Mouse (Mus musculus) stomach, postnatal 0 days (tissue): ENCODE data around the gene Abraxas2. TPM values are rescaled to one million over a fixed set of nuclear protein-coding genes. Genes with fewer than 3 reads are reported as not detected.

Source experiments
- ATAC-seq: fragments of 200-750 bp; cut with Nextera tagmentation; 2 replicates; pipeline ENCODE4 v1.8.0; 2017; ENCODE audit not compliant: low FRiP score, low TSS enrichment
- DNase-seq: peaks from one replicate; pipeline ENCODE4 v3.0.0-alpha.2; 2016; ENCODE audit warnings: low spot score
- H3K27ac ChIP-seq: fragments of 300-500 bp; sonication (generic); replicated peaks from 2 replicates; pipeline ENCODE4 v1.5.1; 2014; ENCODE audit warnings: mild to moderate bottlenecking, control low read depth
- H3K27me3 ChIP-seq: fragments of 300-500 bp; sonication (generic); 2 replicates; pipeline ENCODE4 v1.6.1; 2014; ENCODE audit warnings: low read length; ENCODE audit not compliant: control insufficient read depth, insufficient read depth
- H3K36me3 ChIP-seq: fragments of 300-500 bp; sonication (generic); 2 replicates; pipeline ENCODE4 v1.6.1; 2014; ENCODE audit warnings: low read length, mixed read lengths; ENCODE audit not compliant: control insufficient read depth, insufficient read depth
- H3K4me1 ChIP-seq: fragments of 300-500 bp; sonication (generic); replicated peaks from 2 replicates; pipeline ENCODE4 v1.6.1; 2014; ENCODE audit warnings: antibody characterized with exemption; ENCODE audit not compliant: control insufficient read depth, insufficient read depth
- H3K4me2 ChIP-seq: fragments of 300-500 bp; sonication (generic); replicated peaks from 2 replicates; pipeline ENCODE4 v1.6.1; 2014; ENCODE audit warnings: low read depth, mild to moderate bottlenecking, control low read depth, moderate library complexity
- H3K4me3 ChIP-seq: fragments of 300-500 bp; sonication (generic); 2 replicates; pipeline ENCODE4 v1.5.1; 2014; ENCODE audit warnings: low read depth, low read length, control low read depth
- H3K9ac ChIP-seq: fragments of 300-500 bp; sonication (generic); 2 replicates; pipeline ENCODE4 v1.6.1; 2014; ENCODE audit warnings: mild to moderate bottlenecking, low read length, control low read depth, mixed read lengths
- H3K9me3 ChIP-seq: fragments of 300-500 bp; sonication (generic); 2 replicates; pipeline ENCODE4 v1.6.1; 2016; ENCODE audit warnings: low read length; ENCODE audit not compliant: control insufficient read depth
- CTCF ChIP-seq: IDR thresholded peaks from 2 replicates; pipeline ENCODE4 v1.5.1; 2016; ENCODE audit warnings: antibody characterized with exemption, low read depth, mild to moderate bottlenecking, moderate library complexity
- EP300 ChIP-seq: optimal IDR thresholded peaks from 2 replicates; pipeline ENCODE3; 2016; ENCODE audit warnings: antibody characterized with exemption
- WGBS: fragments of 180-500 bp; shearing (Covaris S2); extraction: QIAGEN DNeasy Blood & Tissue Kit; methylation state at CpG from one replicate; pipeline ENCODE4 v1.1.7; 2014; 5-methylcytosine and 5-hydroxymethylcytosine counted together
- polyA plus RNA-seq: library from polyadenylated mRNA; unstranded; fragments of >200 nt; fragmentation: Nextera tagmentation; extraction: Ambion mirVana; gene quantifications from 2 replicates; pipeline ENCODE4 v1.2.1, GENCODE M21; 2015

Gene Abraxas2
- polyA plus RNA-seq, 1 experiment from 2014 or later = 20.2 TPM

GRCm38 (mm10) chr7:132858043-132858608 is 899 bp upstream of the Abraxas2 start:
- Histone ChIP-seq H3K4me1 (no peaks in the 10 kb centered on the region), H3K9ac (no peak overlapping the region), H3K4me2 (no peak overlapping the region), H3K27ac (no peak overlapping the region), H3K36me3 (no peaks in the 10 kb centered on the region), H3K4me3 (no peak overlapping the region), H3K27me3 (no peaks in the 10 kb centered on the region), H3K9me3 (no peaks in the 10 kb centered on the region)
- TF ChIP-seq CTCF (peak; percentile 46), EP300 (no peak)
- 70% methylated on average over 5 of the region's 5 CpGs for WGBS
- ATAC-seq = no peak
- DNase-seq = no peak

GRCm38 (mm10) chr7:132866316-132866715 is 7.3 kb downstream of the Abraxas2 start:
- Histone ChIP-seq H3K9me3 (no peaks in the 10 kb centered on the region), H3K4me1 (no peaks in the 10 kb centered on the region), H3K27ac (no peak overlapping the region), H3K4me3 (no peak overlapping the region), H3K27me3 (no peaks in the 10 kb centered on the region), H3K36me3 (peaks cover 18% of the 10 kb centered on the region), H3K9ac (no peak overlapping the region), H3K4me2 (no peak overlapping the region)
- no peak for DNase-seq
- 91% methylated on average over 9 of the region's 9 CpGs for WGBS
- no peak for ATAC-seq
- no peak for TF ChIP-seq CTCF
- no peak for TF ChIP-seq EP300

- WGBS = 96% methylated on average over 2 of the region's 2 CpGs
- Histone ChIP-seq H3K9ac (no peak overlapping the region), H3K4me1 (no peaks in the 10 kb centered on the region), H3K4me2 (no peak overlapping the region), H3K27ac (no peak overlapping the region), H3K4me3 (no peak overlapping the region), H3K27me3 (no peaks in the 10 kb centered on the region), H3K36me3 (peaks cover 32% of the 10 kb centered on the region), H3K9me3 (no peaks in the 10 kb centered on the region)
- DNase-seq (no peak), ATAC-seq (no peak)
- no peak for TF ChIP-seq EP300
- TF ChIP-seq CTCF = no peak
Measured at GRCm38 (mm10) chr7:132873043-132873442, 14.0 kb downstream of the Abraxas2 start.

GRCm38 (mm10) chr7:132875391-132876086 is 16.5 kb downstream of the Abraxas2 start:
- Histone ChIP-seq H3K9me3 (no peaks in the 10 kb centered on the region), H3K4me3 (no peak overlapping the region), H3K36me3 (peaks cover 31% of the 10 kb centered on the region), H3K27me3 (no peaks in the 10 kb centered on the region), H3K4me1 (no peaks in the 10 kb centered on the region), H3K27ac (no peak overlapping the region), H3K9ac (no peak overlapping the region), H3K4me2 (no peak overlapping the region)
- ATAC-seq (no peak), DNase-seq (no peak)
- 95% methylated on average over 2 of the region's 2 CpGs for WGBS
- TF ChIP-seq EP300 (no peak), CTCF (no peak)

GRCm38 (mm10) chr7:132880276-132880675 is 21.3 kb downstream of the Abraxas2 start:
- no peak for ATAC-seq
- H3K4me2 ChIP-seq = no peak overlapping the region

GRCm38 (mm10) chr7:132882343-132882742 is 23.3 kb downstream of the Abraxas2 start:
- Histone ChIP-seq H3K27ac (no peak overlapping the region), H3K36me3 (peaks cover 29% of the 10 kb centered on the region), H3K4me2 (no peak overlapping the region), H3K4me3 (no peak overlapping the region), H3K9me3 (no peaks in the 10 kb centered on the region), H3K9ac (no peak overlapping the region), H3K27me3 (no peaks in the 10 kb centered on the region), H3K4me1 (no peaks in the 10 kb centered on the region)
- ATAC-seq (no peak), DNase-seq (no peak)
- WGBS = 72% methylated on average over 2 of the region's 2 CpGs
- peak; percentile 66 for TF ChIP-seq CTCF
- TF ChIP-seq EP300 = no peak

More at GRCm38 (mm10) chr7:132880276-132880675, 21.3 kb downstream of the Abraxas2 start:
- DNase-seq = no peak
- H3K9ac ChIP-seq = no peak overlapping the region
- 69% methylated on average over 1 of the region's 1 CpGs for WGBS
- H3K36me3 ChIP-seq = peaks cover 39% of the 10 kb centered on the region
- H3K27ac ChIP-seq = no peak overlapping the region
- H3K4me1 ChIP-seq = no peaks in the 10 kb centered on the region
- no peaks in the 10 kb centered on the region for H3K9me3 ChIP-seq
- H3K27me3 ChIP-seq = no peaks in the 10 kb centered on the region
- TF ChIP-seq EP300 (no peak), CTCF (no peak)
- H3K4me3 ChIP-seq = no peak overlapping the region
